Mouse (Mus musculus) forebrain, embryonic 14.5 days (tissue): ENCODE results near the gene Atg13. TPM values are rescaled to one million over a fixed set of nuclear protein-coding genes. Genes with fewer than 3 reads are reported as not detected.

ENCODE experiments used
- ATAC-seq: fragments of 200-750 bp; cut with Nextera tagmentation; 2 replicates; pipeline ENCODE4 v1.8.0; 2017; ENCODE audit warnings: mild to moderate bottlenecking, moderate library complexity
- DNase-seq: peaks from one replicate; pipeline ENCODE4 v3.0.0-alpha.2; 2015; ENCODE audit warnings: low spot score
- H3K27ac ChIP-seq: fragments of 300-500 bp; sonication (generic); 2 replicates; pipeline ENCODE4 v1.5.1; 2014; ENCODE audit warnings: low read depth, mild to moderate bottlenecking, control low read depth, low read length, moderate library complexity
- H3K27me3 ChIP-seq: fragments of 300-500 bp; sonication (generic); replicated peaks from 2 replicates; pipeline ENCODE4 v1.6.1; 2014; ENCODE audit warnings: low read length, control low read depth, mixed read lengths; ENCODE audit not compliant: control insufficient read depth, insufficient read depth
- H3K36me3 ChIP-seq: fragments of 300-500 bp; sonication (generic); 2 replicates; pipeline ENCODE4 v1.6.1; 2014; ENCODE audit warnings: low read length, control low read depth; ENCODE audit not compliant: control insufficient read depth, insufficient read depth
- H3K4me1 ChIP-seq: fragments of 300-500 bp; sonication (generic); 2 replicates; pipeline ENCODE4 v1.6.1; 2014; ENCODE audit warnings: antibody characterized with exemption, low read length, control low read depth; ENCODE audit not compliant: control insufficient read depth, insufficient read depth
- H3K4me2 ChIP-seq: fragments of 300-500 bp; sonication (generic); 2 replicates; pipeline ENCODE4 v1.6.1; 2014; ENCODE audit warnings: mild to moderate bottlenecking, control low read depth, low read length
- H3K4me3 ChIP-seq: fragments of 300-500 bp; sonication (generic); 2 replicates; pipeline ENCODE4 v1.5.1; 2014; ENCODE audit warnings: low read depth, low read length, control low read depth
- H3K9ac ChIP-seq: fragments of 300-500 bp; sonication (generic); 2 replicates; pipeline ENCODE4 v1.6.1; 2014; ENCODE audit warnings: mild to moderate bottlenecking, low read length, control low read depth, moderate library complexity
- H3K9me3 ChIP-seq: fragments of 300-500 bp; sonication (generic); replicated peaks from 2 replicates; pipeline ENCODE4 v1.6.1; 2016; ENCODE audit warnings: low read length, control low read depth, mixed read lengths; ENCODE audit not compliant: control insufficient read depth
- WGBS: fragments of 180-500 bp; shearing (Covaris S2); extraction: QIAGEN DNeasy Blood & Tissue Kit; methylation state at CpG from one replicate; pipeline ENCODE4 v1.1.7; 2014; 5-methylcytosine and 5-hydroxymethylcytosine counted together
- polyA plus RNA-seq: library from polyadenylated mRNA; unstranded; fragments of >200 nt; fragmentation: Nextera tagmentation; extraction: Ambion mirVana; gene quantifications from 2 replicates; pipeline ENCODE4 v1.2.1, GENCODE M21; 2014

Atg13 gene
- polyA plus RNA-seq = 40.4 and 43.3 TPM in 2 replicates

DNA sequence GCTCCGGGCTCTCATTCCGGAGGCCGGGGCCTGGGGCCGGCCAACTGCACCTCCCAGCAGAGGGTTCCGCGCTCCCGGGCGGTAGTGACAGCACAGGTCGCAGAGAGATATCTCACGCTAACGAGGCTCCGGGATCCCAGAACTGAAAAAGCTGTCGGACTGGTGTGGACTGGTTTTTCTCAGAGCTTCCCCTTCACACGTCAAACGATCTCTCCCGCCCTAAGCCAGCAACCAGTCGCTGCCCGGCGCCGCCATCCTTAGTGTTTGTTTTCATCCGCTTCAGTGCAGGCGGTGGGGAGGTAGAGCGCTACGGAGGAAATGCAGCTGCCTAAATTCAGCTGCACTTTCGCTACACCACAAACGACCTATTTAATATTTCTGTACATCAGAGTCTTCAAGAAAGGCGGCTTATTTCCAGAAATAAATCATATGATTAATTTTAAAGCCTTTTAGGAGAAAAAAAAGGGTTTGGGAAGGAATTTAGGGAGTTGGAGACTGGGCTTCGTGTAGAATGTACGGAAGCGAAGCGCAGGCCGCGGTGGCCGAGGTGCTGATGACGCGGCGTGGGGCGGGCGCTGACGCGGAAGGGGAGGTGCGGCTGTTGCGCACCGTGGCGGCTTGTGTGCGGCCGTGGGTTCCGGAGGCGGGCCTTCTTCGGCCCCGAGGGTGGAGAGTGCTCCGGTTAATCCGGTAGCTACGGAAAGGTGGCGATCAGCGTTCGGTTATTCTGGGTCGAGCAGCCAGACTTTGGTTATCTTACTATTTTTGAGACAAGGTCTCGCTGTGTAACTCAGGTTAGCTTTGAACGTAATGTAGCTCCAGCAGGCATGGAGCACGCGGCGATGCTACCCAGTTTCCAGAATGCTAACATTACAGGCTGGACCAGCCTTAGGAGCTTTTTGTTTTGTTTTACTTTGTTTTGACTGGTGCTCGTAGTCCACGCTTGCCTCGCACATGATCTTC, at the start of gene Atg13, which contains the start of gene Harbi1:
TSS of gene Atg13 (minus strand) at position 305 of the 963 bp plus-strand sequence.
TSS of gene Harbi1 (plus strand) at position 581 of the 963 bp plus-strand sequence.
- WGBS = under 1% methylated on average over 66 of the region's 66 CpGs

GRCm38 (mm10) chr2:91749811-91750261, 39.5 kb upstream of the Atg13 start:
- Histone ChIP-seq H3K9ac (no peak overlapping the region), H3K27me3 (no peaks in the 10 kb centered on the region), H3K4me2 (no peak overlapping the region), H3K36me3 (no peaks in the 10 kb centered on the region), H3K4me1 (no peaks in the 10 kb centered on the region), H3K4me3 (no peak overlapping the region), H3K27ac (no peak overlapping the region), H3K9me3 (no peaks in the 10 kb centered on the region)
- WGBS = 76% methylated on average over 2 of the region's 2 CpGs
- ATAC-seq = no peak
- no peak for DNase-seq

More for the DNA sequence above, at the start of gene Atg13, which contains the start of gene Harbi1:
- no peaks in the 10 kb centered on the region for H3K36me3 ChIP-seq
- H3K27me3 ChIP-seq = no peaks in the 10 kb centered on the region
- ATAC-seq = peak; percentile 100
- peak within 1 kb of the TSS; percentile 83 for H3K9ac ChIP-seq
- DNase-seq = peak; percentile 95
- peak within 1 kb of the TSS; percentile 88 for H3K4me2 ChIP-seq
- H3K27ac ChIP-seq = peak within 1 kb of the TSS; percentile 60
- peak within 1 kb of the TSS; percentile 87 for H3K4me3 ChIP-seq
- H3K4me1 ChIP-seq = peaks cover 6% of the 10 kb centered on the region; the same call in 1 of the 2 replicates
- no peaks in the 10 kb centered on the region for H3K9me3 ChIP-seq

DNA sequence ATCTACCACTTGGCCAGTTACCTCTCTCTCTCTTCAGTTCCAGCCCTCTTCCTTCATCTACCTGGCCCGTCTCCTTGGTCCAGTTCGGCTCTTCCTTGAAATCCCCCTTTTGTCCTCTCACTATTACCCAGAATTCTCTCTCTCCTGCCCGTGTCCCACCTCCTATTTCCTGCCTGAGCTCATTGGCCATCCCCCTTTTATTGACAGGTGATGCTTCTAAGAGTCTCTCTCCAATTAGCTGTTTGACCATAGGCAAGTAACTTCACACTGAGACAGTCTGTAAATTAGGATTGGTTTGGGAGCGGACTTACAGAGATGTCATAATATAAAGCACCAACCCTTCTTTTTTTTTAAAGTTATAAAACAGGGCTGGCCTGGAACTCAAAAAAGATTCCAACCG, 34.3 kb upstream of the Atg13 start:
- Histone ChIP-seq H3K4me1 (no peaks in the 10 kb centered on the region), H3K4me3 (no peak overlapping the region), H3K9ac (no peak overlapping the region), H3K9me3 (no peaks in the 10 kb centered on the region), H3K4me2 (no peak overlapping the region), H3K27me3 (no peaks in the 10 kb centered on the region), H3K27ac (no peak overlapping the region), H3K36me3 (no peaks in the 10 kb centered on the region)
- WGBS = 86% methylated on average over 5 of the region's 5 CpGs
- ATAC-seq (no peak), DNase-seq (no peak)

DNA sequence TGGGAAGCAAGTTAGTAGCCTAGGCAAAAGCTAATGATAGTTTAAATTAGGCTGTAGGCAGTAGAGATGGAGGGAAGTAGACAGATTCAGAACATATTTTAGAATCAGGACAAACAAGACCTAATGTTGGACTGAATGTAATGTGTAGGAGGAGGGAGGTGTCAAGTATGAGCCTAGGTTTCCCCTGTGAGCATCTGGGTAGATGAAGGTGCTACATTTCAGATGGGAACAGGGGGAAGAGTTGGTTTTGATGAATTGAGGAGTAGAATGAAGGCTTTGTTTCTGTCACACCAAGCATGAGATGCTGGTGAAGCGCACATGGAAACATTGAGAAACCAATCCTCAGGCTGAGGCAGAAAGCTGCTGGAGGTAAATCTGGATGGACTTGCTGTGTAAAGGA, 29.2 kb upstream of the Atg13 start:
- H3K9ac ChIP-seq = no peak overlapping the region
- H3K27ac ChIP-seq = no peak overlapping the region
- no peaks in the 10 kb centered on the region for H3K27me3 ChIP-seq
- no peak overlapping the region for H3K4me3 ChIP-seq
- WGBS = 92% methylated on average over 1 of the region's 1 CpGs
- no peaks in the 10 kb centered on the region for H3K9me3 ChIP-seq
- H3K4me2 ChIP-seq = no peak overlapping the region
- DNase-seq (no peak), ATAC-seq (no peak)
- no peaks in the 10 kb centered on the region for H3K36me3 ChIP-seq
- H3K4me1 ChIP-seq = no peaks in the 10 kb centered on the region

GRCm38 (mm10) chr2:91735221-91735620, 24.8 kb upstream of the Atg13 start:
- no peak overlapping the region for H3K4me3 ChIP-seq
- H3K4me2 ChIP-seq = no peak overlapping the region
- 94% methylated on average over 5 of the region's 5 CpGs for WGBS
- no peaks in the 10 kb centered on the region for H3K27me3 ChIP-seq
- no peak overlapping the region for H3K9ac ChIP-seq
- no peak for ATAC-seq
- DNase-seq = no peak
- no peaks in the 10 kb centered on the region for H3K9me3 ChIP-seq
- H3K4me1 ChIP-seq = peaks cover 4% of the 10 kb centered on the region; the same call in 1 of the 2 replicates
- no peak overlapping the region for H3K27ac ChIP-seq
- H3K36me3 ChIP-seq = no peaks in the 10 kb centered on the region

DNA sequence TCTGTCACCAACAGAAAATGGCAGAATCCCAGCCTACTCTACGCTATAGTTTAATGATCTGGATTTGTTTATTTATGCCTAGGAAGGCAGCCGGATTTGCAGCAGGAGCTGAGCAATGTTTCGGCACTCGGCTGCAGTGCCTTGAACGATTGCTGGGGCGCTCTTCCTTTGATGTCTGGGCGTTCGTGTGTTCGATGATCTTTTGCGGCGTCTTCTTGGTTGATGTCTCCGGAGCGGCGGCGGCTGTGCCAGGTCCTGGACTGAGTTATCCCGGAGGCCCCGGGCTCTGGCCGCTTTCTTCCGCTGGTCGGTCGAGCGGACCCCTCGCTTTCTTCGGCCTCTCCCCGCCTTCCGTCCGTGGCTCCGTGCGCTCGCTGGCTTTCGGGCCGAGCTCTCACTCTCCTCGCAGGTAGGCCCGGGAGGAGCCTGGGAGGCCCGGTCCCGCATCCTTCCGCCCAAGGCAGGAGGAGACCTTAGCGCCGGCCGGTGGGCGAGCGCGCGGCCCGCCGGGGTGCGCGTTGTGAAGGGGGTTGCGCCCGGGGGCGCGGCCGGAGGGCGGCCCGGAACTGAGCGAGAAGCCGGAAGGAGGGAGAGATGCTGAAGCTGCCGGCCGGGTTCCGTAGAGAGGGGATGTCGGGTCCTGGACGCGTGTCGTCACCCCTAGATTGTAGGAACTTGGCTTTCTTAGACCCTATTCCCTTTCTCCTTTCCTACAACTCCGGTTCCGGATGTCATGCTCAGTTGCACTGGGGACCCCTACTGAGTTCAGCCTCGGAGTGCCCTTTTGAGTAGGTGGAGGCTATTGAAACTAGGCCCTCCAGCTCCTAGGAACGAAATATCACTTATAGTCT, 19.8 kb upstream of the Atg13 start, which contains the start of gene Ambra1:
TSS of gene Ambra1 (plus strand) at position 164 of the 851 bp plus-strand sequence.
- 1% methylated on average over 68 of the region's 68 CpGs for WGBS

GRCm38 (mm10) chr2:91729571-91729970, 19.2 kb upstream of the Atg13 start:
- WGBS = 10% methylated on average over 4 of the region's 4 CpGs
- Histone ChIP-seq H3K9ac (peak overlapping the region; percentile 32; the same call in 1 of the 2 replicates), H3K4me3 (peak overlapping the region; percentile 80), H3K36me3 (no peaks in the 10 kb centered on the region), H3K27ac (no peak overlapping the region), H3K4me1 (peaks cover 4% of the 10 kb centered on the region; the same call in 1 of the 2 replicates), H3K4me2 (peak overlapping the region; percentile 47), H3K9me3 (no peaks in the 10 kb centered on the region), H3K27me3 (no peaks in the 10 kb centered on the region)
- peak; percentile 21 for ATAC-seq
- no peak for DNase-seq

More for the DNA sequence above, 19.8 kb upstream of the Atg13 start, which contains the start of gene Ambra1:
- H3K27ac ChIP-seq = peak within 1 kb of the TSS; percentile 93
- H3K36me3 ChIP-seq = no peaks in the 10 kb centered on the region
- peak; percentile 93 for ATAC-seq
- peak within 1 kb of the TSS; percentile 75 for H3K4me2 ChIP-seq
- H3K9me3 ChIP-seq = no peaks in the 10 kb centered on the region
- H3K9ac ChIP-seq = peak within 1 kb of the TSS; percentile 97
- H3K4me3 ChIP-seq = peak within 1 kb of the TSS; percentile 80
- H3K27me3 ChIP-seq = no peaks in the 10 kb centered on the region
- peak; percentile 97 for DNase-seq
- peaks cover 4% of the 10 kb centered on the region; the same call in 1 of the 2 replicates for H3K4me1 ChIP-seq

- Histone ChIP-seq H3K4me3 (no peak overlapping the region), H3K27me3 (no peaks in the 10 kb centered on the region), H3K9ac (no peak overlapping the region), H3K9me3 (no peaks in the 10 kb centered on the region), H3K4me1 (peaks cover 4% of the 10 kb centered on the region; the same call in 1 of the 2 replicates), H3K4me2 (no peak overlapping the region), H3K27ac (no peak overlapping the region), H3K36me3 (no peaks in the 10 kb centered on the region)
- 91% methylated on average over 3 of the region's 3 CpGs for WGBS
- DNase-seq (no peak), ATAC-seq (no peak)
Measured at GRCm38 (mm10) chr2:91727011-91727410, 16.6 kb upstream of the Atg13 start.
